Mouse (Mus musculus) megakaryocyte, embryonic 14.5 days (primary cell): Measurements from ENCODE around the gene Rpn1.

Experiments
- FLI1 ChIP-seq: IDR thresholded peaks from 2 replicates; pipeline ENCODE4 v1.6.1; 2012; ENCODE audit warnings: low read length, inconsistent platforms, mixed read lengths
- GATA1 ChIP-seq: IDR thresholded peaks from 3 replicates; pipeline ENCODE4 v1.6.1; 2012; ENCODE audit warnings: mixed read lengths, low read length, inconsistent platforms, borderline replicate concordance

- TF ChIP-seq GATA1 = no peak
- no peak for TF ChIP-seq FLI1
Measured at GRCm38 (mm10) chr6:88047853-88048252, 36.4 kb upstream of the Rpn1 start.
